Mouse (Mus musculus): ENCODE data around the gene Hist2h3c1.
"Not testable (repeated sequence)": the region's sequence is repeated elsewhere in the genome, so short reads cannot be mapped to it uniquely, and the experiment has no call there.

Gene Hist2h3c1

GRCm38 (mm10) chr3:96246427-96246856, at the start of gene Hist2h3c1:
Gene Hist2h3c1, plus strand, starts transcription at chr3:96246685.
- not testable (repeated sequence) for DNase-seq (ENCODE audit: extremely low read depth, insufficient read length, low spot score)

GRCm38 (mm10) chr3:96197129-96197749, 49.2 kb upstream of the Hist2h3c1 start:
- DNase-seq (ENCODE audit: extremely low read depth, insufficient read length, low spot score), result peak; percentile 75

GRCm38 (mm10) chr3:96198181-96198580, 48.3 kb upstream of the Hist2h3c1 start:
- DNase-seq (ENCODE audit: extremely low read depth, insufficient read length, low spot score), result no peak

GRCm38 (mm10) chr3:96198601-96199251, 47.8 kb upstream of the Hist2h3c1 start:
- DNase-seq (ENCODE audit: extremely low read depth, insufficient read length, low spot score), result not testable (repeated sequence)

GRCm38 (mm10) chr3:96199731-96200130, 46.8 kb upstream of the Hist2h3c1 start:
- DNase-seq (ENCODE audit: extremely low read depth, insufficient read length, low spot score), result no peak

GRCm38 (mm10) chr3:96207819-96208218, 38.7 kb upstream of the Hist2h3c1 start:
- no peak for DNase-seq (ENCODE audit: extremely low read depth, insufficient read length, low spot score)

- DNase-seq (ENCODE audit: extremely low read depth, insufficient read length, low spot score), result no peak
These were observed 37.2 kb upstream of the Hist2h3c1 start for GRCm38 (mm10) chr3:96209242-96209641.

GRCm38 (mm10) chr3:96219191-96219641, 27.3 kb upstream of the Hist2h3c1 start:
- no peak for DNase-seq (ENCODE audit: extremely low read depth, insufficient read length, low spot score)

GRCm38 (mm10) chr3:96219661-96220130, 26.8 kb upstream of the Hist2h3c1 start, which contains the start of the genes Bola1 and Hist2h2ab:
Gene Bola1, minus strand, starts transcription at chr3:96219709.
Gene Hist2h2ab, plus strand, starts transcription at chr3:96219865.
- peak; percentile 93 for DNase-seq (ENCODE audit: extremely low read depth, insufficient read length, low spot score)

- not testable (repeated sequence) for DNase-seq (ENCODE audit: extremely low read depth, insufficient read length, low spot score)
These were observed 26.2 kb upstream of the Hist2h3c1 start for GRCm38 (mm10) chr3:96220131-96220764.

- DNase-seq (ENCODE audit: extremely low read depth, insufficient read length, low spot score), result peak; percentile 94
These were observed 25.5 kb upstream of the Hist2h3c1 start, which contains the start of the genes Hist2h2ac and Hist2h2be for GRCm38 (mm10) chr3:96220765-96221639. Gene Hist2h2ac, minus strand, starts transcription at chr3:96220880. Gene Hist2h2be, plus strand, starts transcription at chr3:96221119.

GRCm38 (mm10) chr3:96221640-96222038, 24.8 kb upstream of the Hist2h3c1 start:
- no peak for DNase-seq (ENCODE audit: extremely low read depth, insufficient read length, low spot score)

GRCm38 (mm10) chr3:96222774-96223173, 23.7 kb upstream of the Hist2h3c1 start:
- DNase-seq (ENCODE audit: extremely low read depth, insufficient read length, low spot score), result no peak

GRCm38 (mm10) chr3:96225421-96225820, 21.1 kb upstream of the Hist2h3c1 start:
- no peak for DNase-seq (ENCODE audit: extremely low read depth, insufficient read length, low spot score)

GRCm38 (mm10) chr3:96226695-96227648, 19.5 kb upstream of the Hist2h3c1 start:
- DNase-seq (ENCODE audit: extremely low read depth, insufficient read length, low spot score), result peak; percentile 75

GRCm38 (mm10) chr3:96228828-96229227, 17.7 kb upstream of the Hist2h3c1 start:
- DNase-seq (ENCODE audit: extremely low read depth, insufficient read length, low spot score), result no peak

- no peak for DNase-seq (ENCODE audit: extremely low read depth, insufficient read length, low spot score)
These were observed 16.1 kb upstream of the Hist2h3c1 start for GRCm38 (mm10) chr3:96230404-96230803.

- DNase-seq (ENCODE audit: extremely low read depth, insufficient read length, low spot score), result no peak
These were observed 15.4 kb upstream of the Hist2h3c1 start for GRCm38 (mm10) chr3:96230910-96231757.

All from 3134 (cell line).